Mouse (Mus musculus) liver, adult (tissue): Measurements from ENCODE around the gene Gm16253.
A peak's percentile ranks its signal among the peaks of the same experiment; 100 is the strongest.

ENCODE experiments used
- GATA4 ChIP-seq: IDR thresholded peaks from 2 replicates; pipeline ENCODE4 v1.6.1; 2014; ENCODE audit warnings: mild to moderate bottlenecking, low read length; ENCODE audit not compliant: insufficient replicate concordance

The Gm16253 gene

DNA sequence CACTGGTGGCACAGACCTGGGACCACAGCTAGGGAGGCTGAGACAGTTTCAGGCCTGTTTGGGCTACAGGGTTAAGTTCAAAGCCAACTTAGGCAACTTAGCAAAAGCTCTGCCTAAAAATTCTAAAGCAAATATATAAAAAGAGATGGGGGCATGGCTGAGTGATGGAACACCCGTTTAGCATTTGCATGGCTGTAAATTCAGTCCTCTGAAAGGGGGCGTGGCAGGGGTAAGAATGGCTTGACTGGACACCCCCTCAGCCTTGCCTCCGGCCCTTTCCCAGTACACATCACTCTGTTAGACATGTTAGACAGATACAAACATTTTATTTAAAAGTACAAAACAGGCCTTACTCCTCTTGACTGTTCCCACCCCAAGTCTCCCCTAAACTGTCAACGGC lies 782 bp downstream of the Gm16253 start:
- no peak for TF ChIP-seq GATA4

- no peak for TF ChIP-seq GATA4
Observed at GRCm38 (mm10) chr3:96578561-96579238, 1.9 kb downstream of the Gm16253 start.

- TF ChIP-seq GATA4, result no peak
Observed at GRCm38 (mm10) chr3:96579239-96579750, 2.5 kb downstream of the Gm16253 start.

- TF ChIP-seq GATA4, result peak; percentile 100
Observed at GRCm38 (mm10) chr3:96579885-96580454, 3.2 kb downstream of the Gm16253 start.

- TF ChIP-seq GATA4, result no peak
Observed at GRCm38 (mm10) chr3:96581141-96581540, 4.4 kb downstream of the Gm16253 start.

DNA sequence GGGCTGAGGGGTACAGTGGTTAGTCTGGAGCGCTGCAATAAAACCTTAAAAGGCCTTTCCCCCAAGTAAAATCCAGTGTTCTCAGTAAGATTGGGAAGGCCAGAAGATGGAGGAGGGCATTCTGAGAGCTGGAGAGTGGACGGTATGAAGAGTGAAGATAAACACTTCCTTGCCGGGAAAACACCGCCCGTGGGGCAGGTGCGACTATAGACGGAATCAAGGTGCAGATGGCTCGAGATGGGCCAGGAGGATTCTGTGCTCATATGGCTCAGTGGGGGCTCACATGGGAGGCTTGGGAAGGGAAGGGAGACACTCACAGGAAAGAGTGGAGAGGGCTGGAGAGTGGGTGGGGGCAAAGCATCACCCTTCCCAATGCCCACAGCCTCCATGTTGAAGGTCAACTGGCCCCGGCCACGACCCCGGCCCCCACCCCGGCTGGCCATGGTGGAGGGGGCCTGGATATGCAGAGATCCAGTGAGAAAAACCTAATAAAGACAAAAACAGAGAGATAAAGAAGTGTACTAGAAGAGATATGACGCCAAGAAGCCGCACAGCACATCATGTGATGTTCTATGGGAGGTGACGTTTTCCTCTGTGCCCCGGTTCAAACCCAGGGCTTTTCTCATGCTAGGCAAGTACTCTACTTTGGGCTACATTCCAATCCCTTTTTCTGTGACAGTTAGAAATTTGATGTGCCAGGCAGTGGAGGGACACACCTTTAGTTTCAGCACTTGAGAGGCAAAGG lies 5.2 kb downstream of the Gm16253 start:
- TF ChIP-seq GATA4, result no peak

- no peak for TF ChIP-seq GATA4
Observed at GRCm38 (mm10) chr3:96583386-96583785, 6.6 kb downstream of the Gm16253 start.

GRCm38 (mm10) chr3:96590657-96591056 lies 13.9 kb downstream of the Gm16253 start:
- no peak for TF ChIP-seq GATA4

DNA sequence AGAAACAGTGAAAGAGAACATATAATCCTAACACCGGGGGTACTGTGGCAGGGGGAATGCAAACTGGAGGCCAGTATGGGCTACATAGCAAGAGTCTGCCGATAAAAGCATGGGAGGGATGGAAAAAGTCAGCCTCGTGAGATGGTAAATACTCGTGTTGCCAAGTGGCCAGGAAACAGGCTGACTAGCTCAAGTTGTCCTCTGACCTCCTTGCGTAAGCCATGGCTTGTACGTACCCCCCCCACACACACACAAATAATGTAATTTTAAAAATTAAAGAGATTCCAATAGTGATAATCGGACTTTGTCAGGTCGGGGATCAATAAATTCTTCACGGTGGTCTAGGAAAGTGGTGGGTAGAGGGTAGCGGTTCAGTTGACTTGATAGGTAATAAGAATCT lies 16.6 kb downstream of the Gm16253 start:
- no peak for TF ChIP-seq GATA4

GRCm38 (mm10) chr3:96593790-96594560 lies 17.2 kb downstream of the Gm16253 start, which contains the start of gene Polr3gl:
Polr3gl (minus strand) TSS chr3:96594181.
- TF ChIP-seq GATA4, result peak; percentile 77; the same call in 1 of the 2 replicates

DNA sequence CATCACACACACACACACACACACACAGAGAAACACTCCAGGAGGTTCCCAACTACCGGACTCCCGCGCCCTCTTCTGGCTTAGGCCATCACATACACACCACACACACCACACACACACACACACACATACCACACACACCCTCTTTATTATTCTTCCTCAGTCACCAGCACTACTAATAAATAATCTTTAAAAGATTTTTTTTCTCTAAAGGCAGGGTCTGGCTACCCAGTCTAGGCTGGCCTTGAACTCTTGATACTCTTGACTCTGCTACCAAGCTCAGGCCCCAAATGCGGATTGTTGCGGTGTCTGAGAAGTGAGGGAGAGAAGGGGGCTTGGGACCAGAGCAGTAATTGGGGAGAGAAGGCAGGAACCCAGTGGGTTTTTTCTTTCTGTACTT lies 18.1 kb downstream of the Gm16253 start:
- no peak for TF ChIP-seq GATA4

- no peak for TF ChIP-seq GATA4
Observed at GRCm38 (mm10) chr3:96595661-96596060, 18.9 kb downstream of the Gm16253 start.

DNA sequence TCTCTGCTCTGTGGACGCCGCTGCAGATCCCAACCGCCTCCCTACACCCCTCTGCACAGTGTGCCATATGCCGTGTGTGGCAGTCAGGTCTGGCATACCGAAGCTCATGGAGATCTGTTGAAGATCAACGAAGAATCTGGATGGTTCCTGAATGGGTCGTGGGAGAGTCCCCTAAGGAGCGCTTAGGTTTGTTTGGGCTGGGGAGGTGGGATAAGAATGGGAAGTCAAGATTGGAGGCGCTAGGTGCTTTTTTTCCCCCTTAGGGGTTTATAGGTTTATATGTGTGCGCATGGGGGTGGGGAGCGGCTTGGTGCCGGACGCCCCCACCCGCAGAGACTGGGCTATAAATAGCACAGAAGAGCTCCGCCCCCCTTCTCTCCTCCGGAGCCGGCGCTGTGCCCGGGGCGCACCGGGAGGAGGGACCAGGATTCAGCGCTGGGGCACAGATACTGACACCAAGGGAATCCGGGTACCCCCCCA lies 19.5 kb downstream of the Gm16253 start, which contains the start of gene Ankrd34a:
Gene Ankrd34a (plus strand): TSS at position 409 of the 480 bp plus-strand sequence.
- no peak for TF ChIP-seq GATA4

DNA sequence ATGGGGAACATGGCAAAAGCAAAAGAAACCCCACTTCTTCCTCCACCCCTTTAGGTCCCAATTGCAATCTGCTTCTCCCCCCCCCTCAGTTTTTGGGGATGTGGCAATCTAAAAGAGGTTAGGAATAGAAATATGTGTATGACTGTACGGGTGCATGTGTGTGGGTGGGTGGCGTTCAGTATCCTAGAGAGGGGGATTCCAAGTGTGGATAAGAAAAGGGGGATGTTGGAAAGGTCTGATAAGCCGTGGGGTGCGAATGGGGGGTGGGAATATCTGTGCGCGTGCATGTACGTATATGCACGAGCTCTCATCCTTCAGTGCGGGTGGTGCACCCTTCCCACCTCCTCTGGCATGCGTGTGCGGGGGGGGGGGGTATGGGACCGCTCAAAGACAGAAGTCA lies 20.1 kb downstream of the Gm16253 start:
- TF ChIP-seq GATA4, result no peak

GRCm38 (mm10) chr3:96597435-96597891 lies 20.7 kb downstream of the Gm16253 start:
- TF ChIP-seq GATA4, result no peak
